Mouse (Mus musculus): ENCODE data around the gene Ormdl3. TPM values are rescaled to one million over a fixed set of nuclear protein-coding genes. Genes with fewer than 3 reads are reported as not detected.

The Ormdl3 gene
- polyA plus RNA-seq, 1 experiment: 55.6 TPM

DNA sequence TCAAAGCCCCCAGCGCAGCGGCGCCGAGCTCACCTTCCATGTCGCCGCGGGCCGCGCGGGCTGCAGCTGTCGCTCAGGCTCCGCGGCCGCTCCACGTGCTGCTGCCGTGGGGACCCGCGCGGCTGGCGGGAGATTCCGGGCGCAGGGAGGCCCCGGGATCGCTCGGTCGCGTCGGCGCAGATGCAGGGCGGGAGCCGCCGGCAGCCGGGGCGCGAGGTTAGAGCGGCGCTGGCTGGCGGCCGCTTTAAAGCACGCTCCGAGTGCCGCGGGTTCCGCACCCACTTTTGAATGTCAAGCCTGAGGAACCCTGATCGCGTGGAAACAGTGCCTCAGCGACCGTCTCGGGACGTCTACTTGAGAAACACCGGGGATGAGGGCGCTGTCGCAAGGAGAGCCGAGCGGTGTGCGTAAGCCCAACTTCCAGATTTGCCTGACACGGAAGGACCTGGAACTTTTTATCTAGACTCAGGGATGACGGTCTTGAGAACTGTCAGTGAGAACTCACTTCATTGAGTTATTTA lies 41.4 kb downstream of the Ormdl3 start, which contains the start of gene Ikzf3:
Gene Ikzf3, minus strand, starts transcription at position 321 of the 521 bp plus-strand sequence.
- Histone ChIP-seq H3K4me3 (replicated peaks; ENCODE audit: extremely low read depth, low read depth, low read length) (peak within 1 kb of the TSS; percentile 11), H3K4me1 (ENCODE audit: control insufficient read depth, insufficient read depth, low read length) (no peaks in the 10 kb centered on the region)
- 2% methylated on average over 58 of the region's 58 CpGs for WGBS
- TF ChIP-seq POLR2A (IDR thresholded peaks at IDR 0.05; ENCODE audit: borderline replicate concordance, extremely low read depth, low read depth, low read length) (no peak), CTCF (IDR thresholded peaks at IDR 0.05; ENCODE audit: insufficient read depth, low read length) (no peak)
- peak; percentile 34 for DNase-seq

DNA sequence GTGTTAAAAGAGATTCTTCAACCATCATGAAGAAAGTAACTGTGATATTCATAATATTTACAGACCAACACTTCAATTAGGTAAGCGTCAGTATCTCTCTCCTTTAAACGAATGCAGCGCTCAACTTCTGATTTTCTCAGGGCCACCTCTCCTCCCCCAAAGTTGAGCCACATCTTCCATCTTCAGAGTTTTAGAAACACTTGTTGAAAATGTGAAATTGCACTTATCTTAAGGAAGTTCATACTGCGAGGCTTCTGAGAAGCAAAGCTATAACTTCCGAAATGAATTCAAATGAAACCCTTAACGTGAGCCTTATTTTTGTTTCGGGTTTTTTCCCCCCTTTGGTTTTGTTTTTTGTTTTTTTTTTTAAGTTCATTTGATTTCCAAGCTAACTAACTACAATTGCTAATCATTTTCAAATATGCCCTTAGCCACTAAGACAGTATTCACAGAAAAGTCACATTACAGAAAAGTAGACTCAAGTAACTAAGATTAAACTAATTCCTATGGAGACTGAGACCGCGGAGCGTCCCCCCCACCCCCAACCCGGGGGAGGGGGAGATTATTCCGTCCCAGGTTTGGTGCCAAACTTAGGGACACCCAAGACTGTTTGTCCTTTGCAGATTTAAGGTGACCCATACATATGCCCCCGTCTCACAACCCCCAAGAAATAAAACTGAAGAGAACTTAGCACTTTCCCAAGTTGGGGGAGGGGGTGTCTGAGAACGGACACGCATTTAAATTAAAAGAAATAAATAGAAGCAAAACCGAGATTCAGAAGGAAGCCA lies 42.1 kb downstream of the Ormdl3 start:
- DNase-seq: no peak
- TF ChIP-seq POLR2A (IDR thresholded peaks at IDR 0.05; ENCODE audit: borderline replicate concordance, extremely low read depth, low read depth, low read length) (no peak), CTCF (IDR thresholded peaks at IDR 0.05; ENCODE audit: insufficient read depth, low read length) (no peak)
- Histone ChIP-seq H3K4me1 (ENCODE audit: control insufficient read depth, insufficient read depth, low read length) (no peaks in the 10 kb centered on the region), H3K4me3 (replicated peaks; ENCODE audit: extremely low read depth, low read depth, low read length) (peak overlapping the region; percentile 3)
- 5% methylated on average over 16 of the region's 16 CpGs for WGBS

DNA sequence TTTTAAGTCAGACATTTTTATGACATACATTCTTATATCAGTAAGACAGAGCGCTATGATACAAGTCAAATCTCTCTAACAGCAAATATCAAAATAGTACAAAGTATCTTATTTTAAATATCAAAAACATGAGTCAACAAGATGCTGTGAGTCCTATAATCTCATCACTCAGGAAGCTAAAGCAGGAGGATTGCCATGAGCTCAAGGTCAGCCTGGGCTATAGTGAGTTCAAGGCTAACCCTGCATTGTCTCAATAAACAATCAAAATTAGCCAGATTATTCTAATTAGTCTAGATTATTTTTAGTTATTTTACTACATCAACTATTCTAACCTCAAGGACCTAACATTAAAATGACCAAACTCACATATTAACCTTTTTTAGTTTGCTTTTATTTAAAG lies 43.8 kb downstream of the Ormdl3 start:
- Histone ChIP-seq H3K4me3 (replicated peaks; ENCODE audit: extremely low read depth, low read depth, low read length) (no peak overlapping the region), H3K4me1 (ENCODE audit: control insufficient read depth, insufficient read depth, low read length) (no peaks in the 10 kb centered on the region)
- no peak for TF ChIP-seq CTCF (IDR thresholded peaks at IDR 0.05; ENCODE audit: insufficient read depth, low read length)
- TF ChIP-seq POLR2A (IDR thresholded peaks at IDR 0.05; ENCODE audit: borderline replicate concordance, extremely low read depth, low read depth, low read length): no peak
- no peak for DNase-seq
- WGBS: 90% methylated on average over 1 of the region's 1 CpGs

DNA sequence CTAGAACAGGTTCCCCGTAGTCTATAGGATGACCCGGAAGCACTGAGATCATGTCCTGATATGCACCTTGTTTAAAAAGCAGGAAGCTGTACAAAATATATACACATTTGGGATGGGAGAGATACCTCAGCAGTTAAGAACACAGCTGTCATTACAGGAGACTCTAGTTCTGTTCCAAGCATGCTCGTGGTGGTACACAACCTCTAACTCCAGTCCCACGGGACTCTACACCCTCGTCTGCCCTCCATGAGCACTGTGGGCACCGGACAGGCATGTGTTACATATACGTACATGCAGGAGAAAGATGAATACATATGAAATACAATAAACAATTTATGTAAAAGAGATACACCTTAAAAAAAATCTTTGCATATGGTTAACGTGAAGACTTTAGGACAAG lies 44.6 kb downstream of the Ormdl3 start:
- 66% methylated on average over 8 of the region's 8 CpGs for WGBS
- H3K4me1 ChIP-seq (ENCODE audit: control insufficient read depth, insufficient read depth, low read length): no peaks in the 10 kb centered on the region
- DNase-seq: no peak
- TF ChIP-seq CTCF (IDR thresholded peaks at IDR 0.05; ENCODE audit: insufficient read depth, low read length): no peak
- TF ChIP-seq POLR2A (IDR thresholded peaks at IDR 0.05; ENCODE audit: borderline replicate concordance, extremely low read depth, low read depth, low read length): no peak
- H3K4me3 ChIP-seq (replicated peaks; ENCODE audit: extremely low read depth, low read depth, low read length): no peak overlapping the region

DNA sequence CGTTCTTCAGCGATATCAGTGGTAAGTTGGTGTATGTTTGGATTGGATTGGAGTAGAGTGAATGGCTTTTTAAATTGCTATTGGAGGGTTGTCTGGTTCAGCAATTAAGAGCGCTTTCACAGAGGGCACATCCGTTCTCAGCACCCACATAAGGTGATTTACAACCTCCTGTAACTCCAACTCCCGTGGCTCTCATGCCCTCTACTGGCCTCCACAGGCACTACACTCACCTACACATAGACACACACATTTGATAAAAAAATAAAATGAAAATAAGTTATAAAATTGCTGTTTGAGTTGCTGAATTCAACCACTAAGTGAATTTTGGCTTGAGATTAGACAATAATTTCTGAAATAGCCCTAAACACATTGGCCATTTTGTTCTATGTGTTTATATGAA lies 46.8 kb downstream of the Ormdl3 start:
- WGBS: 77% methylated on average over 5 of the region's 5 CpGs
- TF ChIP-seq POLR2A (IDR thresholded peaks at IDR 0.05; ENCODE audit: borderline replicate concordance, extremely low read depth, low read depth, low read length): no peak
- 0 out of 2 replicates have a peak, but pooled peaks have one; percentile 13 for TF ChIP-seq CTCF (IDR thresholded peaks at IDR 0.05; ENCODE audit: insufficient read depth, low read length)
- Histone ChIP-seq H3K4me1 (ENCODE audit: control insufficient read depth, insufficient read depth, low read length) (no peaks in the 10 kb centered on the region), H3K4me3 (replicated peaks; ENCODE audit: extremely low read depth, low read depth, low read length) (no peak overlapping the region)
- DNase-seq: no peak

DNA sequence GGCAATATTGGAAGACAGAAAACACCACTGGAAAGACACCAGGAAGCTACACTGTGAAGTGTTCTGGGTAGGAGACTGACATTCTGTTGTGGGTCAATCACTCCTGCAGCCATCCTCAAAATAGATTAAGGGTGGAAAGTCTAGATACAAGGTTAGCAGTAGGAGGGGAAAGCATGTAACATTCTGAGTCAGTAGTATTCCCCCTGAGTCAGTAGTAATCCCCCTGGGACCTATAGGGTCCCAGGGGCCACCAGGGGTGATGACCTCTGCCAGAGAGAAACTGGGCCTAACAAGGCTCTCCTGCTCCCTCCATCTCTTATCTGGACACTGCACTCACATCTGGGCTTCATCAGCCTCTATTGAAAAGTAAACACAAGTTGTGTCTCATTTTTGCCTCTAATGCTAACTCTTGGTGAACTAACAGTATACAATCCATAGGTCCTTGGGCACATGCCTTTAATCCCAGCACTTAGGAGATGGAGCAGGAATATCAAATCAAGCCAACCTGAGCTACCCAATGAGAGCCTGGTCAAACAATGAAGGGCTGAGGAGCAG lies 49.6 kb downstream of the Ormdl3 start:
- H3K4me1 ChIP-seq (ENCODE audit: control insufficient read depth, insufficient read depth, low read length): no peaks in the 10 kb centered on the region
- TF ChIP-seq CTCF (IDR thresholded peaks at IDR 0.05; ENCODE audit: insufficient read depth, low read length) (no peak), POLR2A (IDR thresholded peaks at IDR 0.05; ENCODE audit: borderline replicate concordance, extremely low read depth, low read depth, low read length) (no peak)
- no peak overlapping the region for H3K4me3 ChIP-seq (replicated peaks; ENCODE audit: extremely low read depth, low read depth, low read length)
- DNase-seq: no peak

Other genes with a start within 250 kb of the Ormdl3 start
- 20.0 and 22.1 TPM in 2 replicates for gene Ppp1r1b, start 239.0 kb downstream of the Ormdl3 start, polyA plus RNA-seq (2012; rRNA removed)
- 131 and 143 TPM in 2 replicates for gene Stard3, start 229.0 kb downstream of the Ormdl3 start, polyA plus RNA-seq (2012; rRNA removed)
- gene Tcap, start 203.6 kb downstream of the Ormdl3 start, polyA plus RNA-seq (2012; rRNA removed): 73.7 and 136 TPM in 2 replicates
- gene Pnmt, start 200.9 kb downstream of the Ormdl3 start, polyA plus RNA-seq (2012; rRNA removed): 2.0 and 3.5 TPM in 2 replicates
- 26.6 and 28.1 TPM in 2 replicates for gene Pgap3, start 186.9 kb downstream of the Ormdl3 start, polyA plus RNA-seq (2012; rRNA removed)
- gene Erbb2, start 174.9 kb downstream of the Ormdl3 start, polyA plus RNA-seq (2012; rRNA removed): 31.7 and 33.8 TPM in 2 replicates
- gene Mien1, start 148.4 kb downstream of the Ormdl3 start, polyA plus RNA-seq (2012; rRNA removed): 44.8 and 58.0 TPM in 2 replicates
- 48.0 and 48.9 TPM in 2 replicates for gene Grb7, start 141.0 kb downstream of the Ormdl3 start, polyA plus RNA-seq (2012; rRNA removed)
- 6.4 and 10.1 TPM in 2 replicates for gene Ikzf3, start 41.3 kb downstream of the Ormdl3 start, polyA plus RNA-seq (2012; rRNA removed)
- 0.34 TPM in 1 of 2 replicates, not detected in the other for gene Zpbp2, start 36.3 kb downstream of the Ormdl3 start, polyA plus RNA-seq (2012; rRNA removed)
- not detected in 2 replicates for gene Lrrc3c, start 10.9 kb upstream of the Ormdl3 start, polyA plus RNA-seq (2012; rRNA removed)
- not detected in 2 replicates for gene Gm12355, start 38.3 kb upstream of the Ormdl3 start, polyA plus RNA-seq (2012; rRNA removed)
- not detected in 2 replicates for gene Gsdma3, start 39.0 kb upstream of the Ormdl3 start, polyA plus RNA-seq (2012; rRNA removed)
- not detected in 2 replicates for gene Gsdma2, start 59.4 kb upstream of the Ormdl3 start, polyA plus RNA-seq (2012; rRNA removed)
- 11.5 TPM in 1 of 2 replicates, not detected in the other for gene Gsdma, start 77.0 kb upstream of the Ormdl3 start, polyA plus RNA-seq (2012; rRNA removed)
- 136 and 156 TPM in 2 replicates for gene Psmd3, start 95.2 kb upstream of the Ormdl3 start, polyA plus RNA-seq (2012; rRNA removed)
- gene Csf3, start 113.9 kb upstream of the Ormdl3 start, polyA plus RNA-seq (2012; rRNA removed): not detected in 2 replicates
- 45.0 and 55.1 TPM in 2 replicates for gene Med24, start 142.1 kb upstream of the Ormdl3 start, polyA plus RNA-seq (2012; rRNA removed)
- 142 and 159 TPM in 2 replicates for gene Thra, start 153.3 kb upstream of the Ormdl3 start, polyA plus RNA-seq (2012; rRNA removed)
- gene Nr1d1, start 188.0 kb upstream of the Ormdl3 start, polyA plus RNA-seq (2012; rRNA removed): 213 and 329 TPM in 2 replicates
- gene Msl1, start 208.1 kb upstream of the Ormdl3 start, polyA plus RNA-seq (2012; rRNA removed): 39.0 and 54.3 TPM in 2 replicates
- gene Casc3, start 217.5 kb upstream of the Ormdl3 start, polyA plus RNA-seq (2012; rRNA removed): 33.6 and 37.9 TPM in 2 replicates
- 3.4 and 18.4 TPM in 2 replicates for gene Rapgefl1, start 249.4 kb upstream of the Ormdl3 start, polyA plus RNA-seq (2012; rRNA removed)